ENCODE assay signal across 15 mouse cellular contexts in genomic region chr10:77976458-77977150, GRCm38 (mm10). TPM values are rescaled to one million over a fixed set of nuclear protein-coding genes. Genes with fewer than 3 reads are reported as not detected.
DNase-seq lines count a peak whose midpoint lies in the region; ATAC-seq and TF ChIP-seq lines count a peak whose summit lies in the region.
"Had no signal": no experiment of that assay in that cellular context is flagged by ENCODE, and none has a peak within 500 bp of the region (broad histone marks: within the 10 kb centered on the region; RNA-seq: fewer than 3 reads in every experiment).

No protein-coding gene starts in this region.

- TF ChIP-seq CTCF in liver, postnatal 0 days (IDR thresholded peaks at IDR 0.05; ENCODE audit: low read depth) = no peak
- no peak for TF ChIP-seq CTCF in brain, embryonic 14.5 days (IDR thresholded peaks at IDR 0.05; ENCODE audit: borderline replicate concordance, extremely low read depth, insufficient read depth, insufficient read length)

- DNase-seq in adrenal gland, postnatal 10 days = peak; percentile 54
- no peak for DNase-seq in adrenal gland, postnatal 4 days (ENCODE audit: low spot score in 2 of 2)
- DNase-seq in liver, postnatal 0 days = peak; percentile 50
- no peak for DNase-seq in liver, embryonic 11.5 days (ENCODE audit: low spot score)
- peak; percentile 40 for DNase-seq in A20 (ENCODE audit: low read depth, low spot score)
- peak; percentile 9 for DNase-seq in brain, embryonic 14.5 days (ENCODE audit: low read depth)
- DNase-seq in embryo, embryonic 10 days (ENCODE audit: low spot score) = no peak
- DNase-seq in embryo, embryonic 10.5 days (ENCODE audit: low spot score) = no peak
- DNase-seq: embryo, embryonic 11 days; lung, postnatal 14 days had no signal

- no peaks in the 10 kb centered on the region for H3K36me3 ChIP-seq in liver, postnatal 0 days (replicated peaks; ENCODE audit: insufficient read depth, low read length)
- no peaks in the 10 kb centered on the region for H3K36me3 ChIP-seq in liver, embryonic 11.5 days (ENCODE audit: control insufficient read depth, insufficient read depth, low read length)

- H3K27ac ChIP-seq in liver, postnatal 0 days (ENCODE audit: low read depth) = 0 out of 2 replicates have a peak overlapping the region, but pooled peaks have one; percentile 22
- H3K27ac ChIP-seq in liver, embryonic 11.5 days (ENCODE audit: low read depth, low read length) = no peak overlapping the region
- H3K27ac ChIP-seq: hindbrain, embryonic 13.5 days; limb, embryonic 13.5 days; midbrain, embryonic 13.5 days; neural tube, embryonic 12.5 days had no signal

- no peak for TF ChIP-seq EP300 in liver, postnatal 0 days (IDR thresholded peaks at IDR 0.05; ENCODE audit: low read depth)

- 62% methylated on average over 8 of the region's 8 CpGs for WGBS in liver, postnatal 0 days (ENCODE audit: insufficient replicate concordance)
- WGBS in liver, embryonic 11.5 days = 74% methylated on average over 8 of the region's 8 CpGs

- no peak overlapping the region for H3K4me2 ChIP-seq in liver, postnatal 0 days (ENCODE audit: low read depth, low read length)
- H3K4me2 ChIP-seq in liver, embryonic 11.5 days = no peak overlapping the region
- H3K4me2 ChIP-seq: heart, embryonic 12.5 days; hindbrain, embryonic 13.5 days; limb, embryonic 13.5 days; midbrain, embryonic 13.5 days; neural tube, embryonic 12.5 days had no signal

- no peak for ATAC-seq in liver, postnatal 0 days
- no peak for ATAC-seq in liver, embryonic 11.5 days (replicated peaks; ENCODE audit: low FRiP score)
- ATAC-seq: midbrain, embryonic 13.5 days had no signal

- peaks cover 22% of the 10 kb centered on the region for H3K4me1 ChIP-seq in liver, postnatal 0 days (ENCODE audit: insufficient read depth)
- peaks cover 10% of the 10 kb centered on the region for H3K4me1 ChIP-seq in liver, embryonic 11.5 days (replicated peaks; ENCODE audit: control insufficient read depth, insufficient read depth, low read length)

- H3K27me3 ChIP-seq in liver, postnatal 0 days (ENCODE audit: insufficient read depth, low read length) = no peaks in the 10 kb centered on the region
- no peaks in the 10 kb centered on the region for H3K27me3 ChIP-seq in liver, embryonic 11.5 days (replicated peaks; ENCODE audit: control insufficient read depth, insufficient read depth, low read length)
- H3K27me3 ChIP-seq: heart, embryonic 12.5 days; hindbrain, embryonic 13.5 days; limb, embryonic 13.5 days; midbrain, embryonic 13.5 days; neural tube, embryonic 12.5 days had no signal

- no peak for TF ChIP-seq POLR2A in brain, embryonic 14.5 days (IDR thresholded peaks at IDR 0.05; ENCODE audit: borderline replicate concordance, extremely low read depth, insufficient read depth, insufficient read length, poor library complexity, severe bottlenecking)

- no peak overlapping the region for H3K4me3 ChIP-seq in liver, postnatal 0 days (ENCODE audit: low read depth, low read length)
- no peak overlapping the region for H3K4me3 ChIP-seq in liver, embryonic 11.5 days (ENCODE audit: low read depth, low read length)
- H3K4me3 ChIP-seq: heart, embryonic 12.5 days; hindbrain, embryonic 13.5 days; limb, embryonic 13.5 days; midbrain, embryonic 13.5 days; neural tube, embryonic 12.5 days had no signal

- H3K9me3 ChIP-seq in liver, postnatal 0 days (ENCODE audit: low read length) = no peaks in the 10 kb centered on the region
- no peaks in the 10 kb centered on the region for H3K9me3 ChIP-seq in liver, embryonic 11.5 days (ENCODE audit: control insufficient read depth, low read length)
- H3K9me3 ChIP-seq: heart, embryonic 12.5 days; hindbrain, embryonic 13.5 days; limb, embryonic 13.5 days; midbrain, embryonic 13.5 days; neural tube, embryonic 12.5 days had no signal

- H3K9ac ChIP-seq in liver, postnatal 0 days (replicated peaks) = no peak overlapping the region
- no peak overlapping the region for H3K9ac ChIP-seq in liver, embryonic 11.5 days (ENCODE audit: low read depth, low read length)
- H3K9ac ChIP-seq: heart, embryonic 12.5 days; hindbrain, embryonic 13.5 days; limb, embryonic 13.5 days; midbrain, embryonic 13.5 days; neural tube, embryonic 12.5 days had no signal

RNA-seq across cellular contexts. Expression of gene 1810043G02Rik, which starts 1.7 kb away (rescaled TPM):
- total RNA-seq in adrenal gland, postnatal 10 days (2021) = 10 to 100 TPM; 15.7 to 21.4 TPM
- total RNA-seq in adrenal gland, postnatal 4 days (2021) = 10 to 100 TPM; 21.3 to 25.1 TPM
- polyA plus RNA-seq in liver, postnatal 0 days (2015; fragmentation: Nextera tagmentation; extraction: Ambion mirVana) = 4.0 and 4.4 TPM in 2 replicates
- polyA plus RNA-seq in liver, embryonic 11.5 days (2014; fragmentation: Nextera tagmentation; extraction: Ambion mirVana) = 12.1 and 12.8 TPM in 2 replicates
- polyA plus RNA-seq in brain, embryonic 14.5 days (2012; rRNA removed) = 54.5 and 68.2 TPM in 2 replicates

RNA-seq across cellular contexts. Expression of gene Trpm2, which starts 6.2 kb away (rescaled TPM):
- total RNA-seq in adrenal gland, postnatal 10 days (2021) = 1 to 10 TPM; 2.3 to 2.8 TPM
- total RNA-seq in adrenal gland, postnatal 4 days (2021) = 1 to 10 TPM; 4.1 to 4.3 TPM
- 1.5 and 1.7 TPM in 2 replicates for polyA plus RNA-seq in liver, postnatal 0 days (2015; fragmentation: Nextera tagmentation; extraction: Ambion mirVana)
- polyA plus RNA-seq in liver, embryonic 11.5 days (2014; fragmentation: Nextera tagmentation; extraction: Ambion mirVana) = 1.2 TPM in 2 replicates
- polyA plus RNA-seq in brain, embryonic 14.5 days (2012; rRNA removed) = 6.3 and 6.5 TPM in 2 replicates

RNA-seq across cellular contexts. Expression of gene Pfkl, which starts 33.3 kb away (rescaled TPM):
- total RNA-seq in adrenal gland, postnatal 10 days (2021) = 100 to 1,000 TPM; 142 to 172 TPM
- total RNA-seq in adrenal gland, postnatal 4 days (2021) = 10 to 100 TPM; 85.6 to 87.2 TPM
- 23.5 and 31.3 TPM in 2 replicates for polyA plus RNA-seq in liver, postnatal 0 days (2015; fragmentation: Nextera tagmentation; extraction: Ambion mirVana)
- 245 and 255 TPM in 2 replicates for polyA plus RNA-seq in liver, embryonic 11.5 days (2014; fragmentation: Nextera tagmentation; extraction: Ambion mirVana)
- 146 and 161 TPM in 2 replicates for polyA plus RNA-seq in brain, embryonic 14.5 days (2012; rRNA removed)

Comparison
In these comparisons a context has a peak if more than half of its experiments do, and no peak if none do; other contexts are left out.
1. DNase-seq: peak in adrenal gland, postnatal 10 days (single experiment), liver, postnatal 0 days (single experiment), A20 (single experiment) and brain, embryonic 14.5 days (single experiment); none in adrenal gland, postnatal 4 days (0 of 2), liver, embryonic 11.5 days (single experiment), embryo, embryonic 10 days (single experiment) and embryo, embryonic 10.5 days (single experiment).